Mouse (Mus musculus) spleen, adult 2 months (tissue): ENCODE results near the gene E130114P18Rik.

Source experiments
- CTCF ChIP-seq: fragments of 200-500 bp; IDR thresholded peaks from 2 replicates; pipeline ENCODE4 v1.5.1; 2011; ENCODE audit warnings: mild to moderate bottlenecking, inconsistent platforms; ENCODE audit not compliant: insufficient read depth, insufficient read length, insufficient replicate concordance; ENCODE audit errors: extremely low read depth
- POLR2A ChIP-seq: fragments of 200-500 bp; IDR thresholded peaks from 2 replicates; pipeline ENCODE4 v1.6.1; 2011; ENCODE audit warnings: low read depth, low read length, inconsistent platforms

DNA sequence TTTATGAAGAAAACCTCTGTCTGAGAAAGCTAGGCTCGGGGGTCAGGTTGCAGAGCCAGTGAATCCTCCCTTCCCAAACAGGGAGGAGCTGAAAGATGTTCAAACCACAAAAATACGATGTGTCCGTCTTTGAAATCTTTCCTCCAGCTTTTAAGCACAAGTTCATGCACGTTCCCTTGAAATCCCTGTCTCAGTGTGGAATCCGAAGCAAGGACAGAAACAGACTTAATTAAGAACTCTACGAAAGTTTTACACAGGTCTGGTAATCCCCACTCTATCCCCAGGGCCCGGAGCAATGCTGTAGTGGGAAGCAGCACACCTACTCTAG lies 112.5 kb downstream of the E130114P18Rik start:
- no peak for TF ChIP-seq POLR2A
- no peak for TF ChIP-seq CTCF
